Mouse (Mus musculus) frontal cortex, postnatal 14 days (tissue): ENCODE data around the gene Cmtm6.

Experiments
- DNase-seq, 2 experiments: peaks; one replicate each; pipeline ENCODE4 v3.0.0; 2022; ENCODE audit warnings: low spot score in 2 of 2

The Cmtm6 gene

DNA sequence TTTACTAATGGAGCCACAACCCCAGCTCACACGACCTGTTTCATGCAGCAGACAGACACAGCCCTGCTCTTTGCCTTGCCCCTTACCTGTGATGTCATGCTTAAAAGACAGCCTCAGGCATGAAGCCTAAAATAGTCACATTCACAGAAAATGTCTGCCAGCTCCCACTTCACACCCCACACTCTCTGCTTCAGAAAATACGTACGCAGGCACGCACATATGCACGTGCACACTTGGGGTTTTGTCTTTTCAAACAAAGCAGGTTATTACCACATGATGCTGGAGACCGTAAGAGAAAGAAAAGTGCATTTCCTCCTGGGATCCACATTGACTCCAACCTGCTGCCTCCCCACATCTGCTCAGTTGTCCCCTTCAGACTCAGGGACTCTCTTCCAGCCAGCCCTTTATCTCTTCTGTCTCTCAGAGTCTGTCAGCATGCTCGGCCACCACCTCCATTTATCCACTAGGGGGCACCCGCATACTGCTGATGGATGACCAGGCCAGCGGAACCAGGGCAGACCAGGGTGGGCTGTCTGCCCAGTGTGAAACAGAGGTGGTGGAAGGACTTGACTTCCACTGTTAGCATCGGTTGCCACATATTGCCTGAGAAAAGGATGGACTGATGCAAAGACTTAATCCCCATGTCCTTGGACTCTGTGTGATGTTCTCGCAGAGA lies 66.6 kb downstream of the Cmtm6 start:
- DNase-seq = peak; percentile 78 to 87

DNA sequence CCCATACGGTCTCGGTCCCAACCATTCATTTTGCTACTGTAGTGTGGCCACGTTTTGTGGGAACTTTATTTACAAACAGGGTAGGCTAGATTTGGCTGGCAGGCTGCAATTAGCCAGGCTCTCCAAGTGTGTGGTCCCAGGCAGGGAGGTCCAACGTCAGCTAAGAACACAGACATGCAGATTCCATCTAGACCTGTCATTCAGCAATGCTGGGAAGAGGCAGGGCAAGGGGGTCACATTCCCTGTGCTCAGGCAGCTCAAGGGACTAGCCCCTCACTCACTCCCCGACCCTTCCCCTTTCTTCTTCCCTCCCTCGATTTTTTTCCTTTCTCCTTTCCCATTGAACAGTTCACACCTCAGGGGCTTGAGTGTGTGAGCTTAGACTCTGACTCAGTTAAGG lies 67.9 kb downstream of the Cmtm6 start:
- DNase-seq = no peak
